Mouse (Mus musculus) heart, postnatal 0 days (tissue): ENCODE measurements around the gene Timp3. TPM values are rescaled to one million over a fixed set of nuclear protein-coding genes. Genes with fewer than 3 reads are reported as not detected.

Source experiments
- ATAC-seq: fragments of 200-750 bp; cut with Nextera tagmentation; 2 replicates; pipeline ENCODE4 v1.8.0; 2017; ENCODE audit warnings: low read depth, moderate number of reproducible peaks, moderate library complexity; ENCODE audit not compliant: insufficient read depth
- DNase-seq: peaks from one replicate; pipeline ENCODE4 v3.0.0-alpha.2; 2016; ENCODE audit warnings: low spot score
- H3K27ac ChIP-seq: fragments of 300-500 bp; sonication (generic); 2 replicates; pipeline ENCODE4 v1.5.1; 2014; ENCODE audit warnings: low read depth, mild to moderate bottlenecking
- H3K27me3 ChIP-seq: fragments of 300-500 bp; sonication (generic); 2 replicates; pipeline ENCODE4 v1.6.1; 2014; ENCODE audit warnings: low read length, mixed read lengths; ENCODE audit not compliant: control insufficient read depth, insufficient read depth
- H3K36me3 ChIP-seq: fragments of 300-500 bp; sonication (generic); replicated peaks from 2 replicates; pipeline ENCODE4 v1.6.1; 2014; ENCODE audit warnings: low read length, mixed read lengths; ENCODE audit not compliant: control insufficient read depth, insufficient read depth
- H3K4me1 ChIP-seq: fragments of 300-500 bp; sonication (generic); 2 replicates; pipeline ENCODE4 v1.6.1; 2014; ENCODE audit warnings: antibody characterized with exemption; ENCODE audit not compliant: control insufficient read depth, insufficient read depth
- H3K4me2 ChIP-seq: fragments of 300-500 bp; sonication (generic); 2 replicates; pipeline ENCODE4 v1.6.1; 2014; ENCODE audit warnings: low read depth, mild to moderate bottlenecking, low read length, moderate library complexity
- H3K4me3 ChIP-seq: fragments of 300-500 bp; sonication (generic); 2 replicates; pipeline ENCODE4 v1.5.1; 2014; ENCODE audit warnings: low read depth, low read length
- H3K9ac ChIP-seq: fragments of 300-500 bp; sonication (generic); replicated peaks from 2 replicates; pipeline ENCODE4 v1.6.1; 2014; ENCODE audit warnings: low read depth, low read length, mixed read lengths
- H3K9me3 ChIP-seq: fragments of 300-500 bp; sonication (generic); replicated peaks from 2 replicates; pipeline ENCODE4 v1.6.1; 2016; ENCODE audit warnings: low read length; ENCODE audit not compliant: control insufficient read depth
- CTCF ChIP-seq: IDR thresholded peaks from 2 replicates; pipeline ENCODE4 v1.5.1; 2016; ENCODE audit warnings: antibody characterized with exemption, control low read depth, low read depth
- EP300 ChIP-seq: IDR thresholded peaks from 2 replicates; pipeline ENCODE4 v1.6.1; 2016; ENCODE audit warnings: antibody characterized with exemption, low read depth
- WGBS: fragments of 180-500 bp; shearing (Covaris S2); extraction: QIAGEN DNeasy Blood & Tissue Kit; methylation state at CpG from one replicate; pipeline ENCODE4 v1.1.7; 2014; 5-methylcytosine and 5-hydroxymethylcytosine counted together
- polyA plus RNA-seq: library from polyadenylated mRNA; unstranded; fragments of >200 nt; fragmentation: Nextera tagmentation; extraction: Ambion mirVana; gene quantifications from 2 replicates; pipeline ENCODE4 v1.2.1, GENCODE M21; 2015
- total RNA-seq: library from RNA; depleted of rRNA; stranded (reverse); fragments of >200 nt; gene quantifications from 2 replicates; pipeline ENCODE4 v1.2.3, GENCODE M21; 2014; ENCODE audit warnings: low replicate concordance

Gene Timp3
- total and polyA plus RNA-seq, 2 experiments from 2014 or later = 66.0 to 164 TPM

GRCm38 (mm10) chr10:86312976-86313375 is 12.8 kb downstream of the Timp3 start:
- Histone ChIP-seq H3K27me3 (no peaks in the 10 kb centered on the region), H3K27ac (peak overlapping the region; percentile 54), H3K4me3 (no peak overlapping the region), H3K4me2 (no peak overlapping the region), H3K9ac (no peak overlapping the region), H3K4me1 (peaks cover 52% of the 10 kb centered on the region), H3K36me3 (peaks cover 18% of the 10 kb centered on the region; the same call in 1 of the 2 replicates), H3K9me3 (no peaks in the 10 kb centered on the region)
- TF ChIP-seq CTCF (no peak), EP300 (no peak; the same call in 1 of the 2 replicates)
- 68% methylated on average over 3 of the region's 3 CpGs for WGBS
- ATAC-seq (no peak; the same call in 1 of the 2 replicates), DNase-seq (no peak)

GRCm38 (mm10) chr10:86313448-86313847 is 13.3 kb downstream of the Timp3 start:
- peak overlapping the region; percentile 54 for H3K27ac ChIP-seq
- DNase-seq (peak; percentile 67), ATAC-seq (peak; percentile 71)
- no peaks in the 10 kb centered on the region for H3K9me3 ChIP-seq
- peaks cover 52% of the 10 kb centered on the region for H3K4me1 ChIP-seq
- H3K9ac ChIP-seq = no peak overlapping the region
- no peak for TF ChIP-seq CTCF
- TF ChIP-seq EP300 = peak; percentile 48; the same call in 1 of the 2 replicates
- no peak overlapping the region for H3K4me2 ChIP-seq
- H3K27me3 ChIP-seq = no peaks in the 10 kb centered on the region
- no peak overlapping the region for H3K4me3 ChIP-seq
- H3K36me3 ChIP-seq = peaks cover 14% of the 10 kb centered on the region; the same call in 1 of the 2 replicates
- WGBS = 41% methylated on average over 1 of the region's 1 CpGs

- H3K36me3 ChIP-seq = 0 out of 2 replicates have a peak, but pooled peaks cover 5% of the 10 kb centered on the region
- H3K4me2 ChIP-seq = no peak overlapping the region
- no peaks in the 10 kb centered on the region for H3K27me3 ChIP-seq
- no peak overlapping the region for H3K9ac ChIP-seq
- 36% methylated on average over 3 of the region's 3 CpGs for WGBS
- H3K9me3 ChIP-seq = no peaks in the 10 kb centered on the region
- H3K27ac ChIP-seq = peak overlapping the region; percentile 36; the same call in 1 of the 2 replicates
- TF ChIP-seq EP300 (no peak), CTCF (no peak)
- DNase-seq = no peak
- no peak overlapping the region for H3K4me3 ChIP-seq
- peaks cover 60% of the 10 kb centered on the region for H3K4me1 ChIP-seq
- ATAC-seq = 0 out of 2 replicates have a peak, but pooled peaks have one; percentile 13
Observed at GRCm38 (mm10) chr10:86315513-86315912, 15.3 kb downstream of the Timp3 start.

- TF ChIP-seq CTCF (no peak), EP300 (no peak)
- H3K4me1 ChIP-seq = peaks cover 75% of the 10 kb centered on the region
- ATAC-seq (no peak), DNase-seq (no peak)
- no peak overlapping the region for H3K4me2 ChIP-seq
- no peak overlapping the region for H3K27ac ChIP-seq
- H3K9me3 ChIP-seq = no peaks in the 10 kb centered on the region
- H3K9ac ChIP-seq = no peak overlapping the region
- 58% methylated on average over 7 of the region's 7 CpGs for WGBS
- peaks cover 13% of the 10 kb centered on the region; the same call in 1 of the 2 replicates for H3K36me3 ChIP-seq
- no peaks in the 10 kb centered on the region for H3K27me3 ChIP-seq
- no peak overlapping the region for H3K4me3 ChIP-seq
Observed at GRCm38 (mm10) chr10:86317633-86318032, 17.5 kb downstream of the Timp3 start.

GRCm38 (mm10) chr10:86318552-86319140 is 18.5 kb downstream of the Timp3 start:
- Histone ChIP-seq H3K9me3 (no peaks in the 10 kb centered on the region), H3K27ac (no peak overlapping the region), H3K27me3 (no peaks in the 10 kb centered on the region), H3K4me2 (no peak overlapping the region), H3K4me3 (no peak overlapping the region), H3K4me1 (peaks cover 72% of the 10 kb centered on the region), H3K9ac (no peak overlapping the region), H3K36me3 (peaks cover 13% of the 10 kb centered on the region; the same call in 1 of the 2 replicates)
- ATAC-seq = no peak
- no peak for DNase-seq
- TF ChIP-seq CTCF (no peak), EP300 (no peak)
- WGBS = 87% methylated on average over 5 of the region's 5 CpGs

- Histone ChIP-seq H3K27me3 (no peaks in the 10 kb centered on the region), H3K9me3 (no peaks in the 10 kb centered on the region), H3K9ac (no peak overlapping the region), H3K4me3 (no peak overlapping the region), H3K27ac (no peak overlapping the region; the same call in 1 of the 2 replicates), H3K4me1 (peaks cover 69% of the 10 kb centered on the region), H3K36me3 (peaks cover 13% of the 10 kb centered on the region; the same call in 1 of the 2 replicates), H3K4me2 (no peak overlapping the region)
- ATAC-seq (no peak), DNase-seq (no peak)
- WGBS = 50% methylated on average over 3 of the region's 3 CpGs
- no peak for TF ChIP-seq CTCF
- no peak for TF ChIP-seq EP300
Observed at GRCm38 (mm10) chr10:86319526-86319925, 19.4 kb downstream of the Timp3 start.
